Mouse (Mus musculus) frontal cortex, postnatal 36 days (tissue): ENCODE results near the gene Shld1.

Experiments used
- DNase-seq, 2 experiments: peaks; one replicate each; pipeline ENCODE4 v3.0.0; 2022; ENCODE audit warnings: low spot score in 2 of 2

Gene Shld1

DNA sequence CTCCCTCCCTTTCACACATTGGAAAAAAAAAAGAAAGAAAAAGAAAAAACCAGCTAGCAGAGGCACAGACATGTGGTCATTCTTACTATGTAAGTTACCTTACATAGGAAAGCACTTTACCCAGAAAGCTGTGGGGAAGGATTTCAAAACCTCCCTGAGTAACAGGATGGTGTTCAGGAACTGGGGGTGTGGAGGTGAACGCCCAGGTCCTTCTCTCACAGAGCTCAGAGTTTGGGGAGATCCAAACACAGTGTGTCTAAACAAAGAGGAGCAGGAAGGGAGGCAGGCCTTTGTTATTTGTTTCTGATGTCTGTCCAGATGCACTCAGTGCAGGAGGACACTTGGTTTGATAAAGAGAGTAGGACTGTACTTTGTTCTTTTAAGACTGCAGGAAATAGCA is 5.6 kb downstream of the Shld1 start:
- no peak for DNase-seq

DNA sequence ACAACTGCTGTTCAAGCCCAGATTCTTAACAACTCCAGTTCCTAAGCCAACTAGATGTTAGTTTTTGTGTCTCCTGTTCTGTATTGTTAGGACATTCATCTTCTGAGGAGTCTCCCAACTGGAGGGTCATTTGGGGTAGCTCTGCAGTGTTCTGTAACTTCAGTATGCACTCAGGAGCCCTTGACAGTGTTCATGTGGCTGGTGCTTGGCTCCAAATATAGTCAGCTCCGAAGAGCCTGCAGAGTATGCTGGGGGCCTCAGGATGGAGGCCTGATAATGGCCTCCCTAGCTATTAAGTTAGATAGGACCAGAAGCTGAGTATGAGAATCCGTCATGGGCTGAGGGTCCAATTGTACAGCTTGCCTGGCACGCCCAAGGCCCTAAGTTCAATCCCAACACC is 7.2 kb downstream of the Shld1 start:
- DNase-seq: no peak

- DNase-seq: no peak
Observed at GRCm38 (mm10) chr2:132695358-132696093, 8.8 kb downstream of the Shld1 start.

GRCm38 (mm10) chr2:132696519-132696918 is 9.8 kb downstream of the Shld1 start:
- DNase-seq: no peak

GRCm38 (mm10) chr2:132697256-132697655 is 10.5 kb downstream of the Shld1 start:
- no peak for DNase-seq

DNA sequence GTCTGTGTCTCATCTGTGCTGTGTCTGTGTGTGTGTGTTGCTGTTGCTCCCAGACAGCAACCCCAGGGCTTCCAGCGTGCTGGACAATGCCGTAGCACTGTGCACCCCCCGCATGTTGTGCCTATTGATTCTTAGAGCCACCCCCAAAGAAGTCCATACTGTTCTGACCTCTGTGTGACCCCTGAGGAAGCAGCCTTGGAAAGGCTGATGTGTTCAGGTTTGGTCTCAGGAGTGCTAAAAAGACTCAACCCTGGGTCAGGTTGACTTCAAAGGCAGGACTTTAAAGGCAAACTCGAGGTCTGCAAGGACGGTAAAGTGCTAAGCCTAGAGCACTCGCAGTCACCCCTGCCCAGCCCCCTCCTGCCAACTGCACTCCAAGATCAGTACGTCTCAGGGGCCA is 11.0 kb downstream of the Shld1 start:
- DNase-seq: no peak

DNA sequence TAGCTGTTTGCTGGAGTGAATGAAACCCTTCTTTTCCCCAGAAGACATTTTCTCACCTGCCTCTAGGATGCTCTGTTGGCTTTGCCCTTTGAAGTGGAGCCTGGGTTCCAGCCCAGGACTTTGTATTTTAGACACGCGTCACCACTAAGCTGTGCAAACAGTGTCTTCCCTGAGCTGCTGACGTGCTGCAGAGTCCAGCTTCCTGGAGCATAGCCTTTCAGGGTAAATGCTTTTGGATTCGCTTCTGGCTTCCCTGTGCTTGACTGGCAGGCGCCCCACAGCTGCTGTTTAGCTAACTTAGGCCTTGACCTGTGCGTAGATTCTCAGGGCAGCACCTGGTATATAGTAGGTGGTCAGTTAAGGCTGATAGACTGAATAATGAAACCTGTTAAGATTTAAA is 11.7 kb downstream of the Shld1 start:
- DNase-seq: no peak

DNA sequence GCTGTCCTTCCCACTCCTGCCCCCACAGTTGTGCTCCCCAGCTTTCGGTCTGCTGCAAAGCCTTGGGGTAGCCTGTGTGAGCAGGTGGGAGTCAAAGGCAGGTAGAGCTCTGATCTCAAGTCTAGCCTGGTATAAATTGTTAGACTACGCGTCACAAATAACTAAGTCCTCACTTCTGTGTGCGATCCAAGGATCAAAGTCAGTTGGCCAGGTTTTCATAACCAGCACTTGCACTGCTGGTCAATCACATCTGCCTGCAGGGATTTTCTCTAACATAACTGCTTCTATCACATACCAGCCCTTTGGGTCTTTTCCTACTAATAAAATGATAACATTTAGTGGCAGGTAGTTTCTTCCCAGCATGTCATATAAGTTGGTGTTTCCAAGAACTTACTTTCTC is 14.2 kb downstream of the Shld1 start:
- no peak for DNase-seq

- DNase-seq: peak; percentile 70 to 79
Observed at GRCm38 (mm10) chr2:132701451-132701886, 14.7 kb downstream of the Shld1 start.

GRCm38 (mm10) chr2:132705251-132705992 is 18.7 kb downstream of the Shld1 start:
- DNase-seq: no peak

GRCm38 (mm10) chr2:132706309-132706708 is 19.6 kb downstream of the Shld1 start:
- no peak for DNase-seq

GRCm38 (mm10) chr2:132710488-132710887 is 23.8 kb downstream of the Shld1 start:
- no peak for DNase-seq

- DNase-seq: no peak
Observed at GRCm38 (mm10) chr2:132712061-132712460, 25.3 kb downstream of the Shld1 start.

DNA sequence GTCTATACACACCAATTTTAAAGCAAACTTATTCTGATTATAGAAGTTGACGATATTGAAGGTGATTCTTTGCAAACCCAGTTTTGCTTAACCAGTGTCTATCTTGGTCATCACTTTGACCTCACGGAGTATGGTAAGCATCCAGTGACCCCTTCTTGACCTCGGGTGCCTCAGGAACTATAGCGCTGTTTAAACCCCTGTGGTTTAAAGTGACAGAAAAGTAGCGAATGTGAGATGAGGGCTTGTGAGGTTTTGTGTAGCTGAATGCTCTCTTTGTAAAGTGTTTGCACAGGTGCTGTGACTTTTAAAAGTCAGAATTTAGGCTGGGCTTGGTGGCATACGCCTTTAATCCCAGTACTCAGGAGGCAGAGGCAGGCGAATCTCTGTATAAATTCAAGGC is 27.8 kb downstream of the Shld1 start:
- no peak for DNase-seq

DNA sequence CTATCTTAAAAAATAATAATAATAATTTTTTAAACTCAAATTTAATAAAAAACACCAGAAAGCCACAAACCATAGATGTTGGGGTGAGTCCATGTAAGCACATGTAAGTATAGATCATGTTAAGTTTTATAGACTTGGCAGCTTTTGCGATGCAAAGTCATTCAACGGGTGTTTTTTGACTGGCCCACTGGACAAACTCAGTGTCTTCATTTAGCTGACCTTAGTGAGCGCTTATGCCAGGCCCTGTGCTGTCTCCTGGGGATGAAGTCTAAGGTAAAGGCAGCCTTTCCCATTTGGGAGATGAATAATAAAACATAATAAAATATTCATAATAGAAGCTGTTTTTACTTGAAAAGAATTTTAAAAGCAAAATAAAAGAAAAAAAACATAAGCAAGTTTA is 28.2 kb downstream of the Shld1 start:
- no peak for DNase-seq

- no peak for DNase-seq
Observed at GRCm38 (mm10) chr2:132715421-132716070, 28.8 kb downstream of the Shld1 start.

GRCm38 (mm10) chr2:132716154-132716553 is 29.4 kb downstream of the Shld1 start:
- DNase-seq: peak in 1 of 2 experiments; percentile 45

DNA sequence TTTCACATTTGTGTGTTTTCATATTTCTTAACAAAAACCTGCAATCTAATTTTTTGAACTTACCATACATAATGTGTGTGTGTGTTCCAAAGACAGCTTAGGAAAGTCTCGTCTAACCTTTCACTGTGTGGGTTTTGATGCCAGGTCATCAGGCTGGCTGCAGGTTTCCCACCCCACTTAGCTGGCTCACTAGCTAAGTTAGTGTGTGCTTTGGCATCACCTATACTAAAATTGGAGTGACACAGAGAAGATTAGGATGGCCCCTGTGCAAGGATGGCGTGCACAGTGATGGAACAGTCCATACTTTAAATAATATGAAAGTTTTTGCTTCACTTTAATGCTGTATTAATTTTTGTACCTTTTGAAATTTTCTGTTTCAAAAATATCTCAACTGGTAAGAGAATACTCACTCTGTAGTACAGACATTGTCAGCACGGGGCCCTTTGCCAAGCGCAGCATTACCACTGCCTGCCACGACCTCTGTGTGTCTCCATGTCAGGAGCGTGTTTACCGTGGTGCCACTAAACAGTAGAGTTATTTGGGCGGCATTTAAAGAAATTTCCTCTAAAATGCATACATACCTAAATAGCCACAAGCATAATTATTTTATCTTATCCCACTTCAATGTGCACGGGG is 30.3 kb downstream of the Shld1 start:
- DNase-seq: no peak

- DNase-seq: peak in 1 of 2 experiments; percentile 52
Observed at GRCm38 (mm10) chr2:132717537-132717912, 30.8 kb downstream of the Shld1 start.

- DNase-seq: no peak
Observed at GRCm38 (mm10) chr2:132720921-132721566, 34.3 kb downstream of the Shld1 start.

GRCm38 (mm10) chr2:132721844-132722243 is 35.1 kb downstream of the Shld1 start:
- DNase-seq: no peak

DNA sequence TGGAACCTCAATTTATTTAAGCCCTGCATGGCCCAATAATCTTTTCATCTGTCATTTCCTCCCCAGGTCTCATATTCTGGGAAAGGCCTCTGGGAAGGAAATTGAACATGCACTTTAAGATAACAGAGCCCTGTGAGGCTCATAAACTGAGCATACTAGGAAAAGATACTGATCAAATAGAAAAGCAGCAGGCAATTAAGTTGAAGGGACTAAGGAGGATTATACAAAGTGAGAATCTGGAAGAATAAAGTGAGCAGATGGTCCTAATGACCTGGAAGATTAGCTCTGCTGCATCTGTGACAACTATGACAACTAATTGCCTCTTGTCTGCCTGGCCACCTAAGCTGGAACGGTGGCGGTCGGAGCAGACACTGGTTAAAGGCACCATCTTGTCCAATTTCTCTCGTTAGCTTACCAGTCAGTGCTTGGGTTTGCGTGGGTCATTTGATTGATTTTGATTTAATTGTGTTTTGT is 37.3 kb downstream of the Shld1 start:
- no peak for DNase-seq
